Mouse (Mus musculus) hindbrain, embryonic 16.5 days (tissue): ENCODE measurements around the gene Eml1. TPM values are rescaled to one million over a fixed set of nuclear protein-coding genes. Genes with fewer than 3 reads are reported as not detected.
A peak's percentile ranks its signal among the peaks of the same experiment; 100 is the strongest.

Experiments used
- ATAC-seq: fragments of 200-750 bp; cut with Nextera tagmentation; 2 replicates; pipeline ENCODE4 v1.8.0; 2017; ENCODE audit warnings: moderate TSS enrichment, moderate library complexity
- H3K27ac ChIP-seq: fragments of 300-500 bp; sonication (generic); 2 replicates; pipeline ENCODE4 v1.5.1; 2014; ENCODE audit warnings: low read depth, mild to moderate bottlenecking, control low read depth, low read length, moderate library complexity
- H3K27me3 ChIP-seq: fragments of 300-500 bp; sonication (generic); replicated peaks from 2 replicates; pipeline ENCODE4 v1.6.1; 2014; ENCODE audit warnings: low read length; ENCODE audit not compliant: control insufficient read depth, insufficient read depth
- H3K36me3 ChIP-seq: fragments of 300-500 bp; sonication (generic); 2 replicates; pipeline ENCODE4 v1.6.1; 2014; ENCODE audit warnings: mild to moderate bottlenecking, low read length, moderate library complexity, mixed read lengths; ENCODE audit not compliant: control insufficient read depth, insufficient read depth
- H3K4me1 ChIP-seq: fragments of 300-500 bp; sonication (generic); 2 replicates; pipeline ENCODE4 v1.6.1; 2014; ENCODE audit warnings: low read depth, low read length; ENCODE audit not compliant: control insufficient read depth, insufficient read depth
- H3K4me2 ChIP-seq: fragments of 300-500 bp; sonication (generic); 2 replicates; pipeline ENCODE4 v1.6.1; 2014; ENCODE audit warnings: mild to moderate bottlenecking, low read length, control low read depth, moderate library complexity
- H3K4me3 ChIP-seq: fragments of 300-500 bp; sonication (generic); 2 replicates; pipeline ENCODE4 v1.5.1; 2014; ENCODE audit warnings: mild to moderate bottlenecking, low read length, control low read depth, moderate library complexity
- H3K9ac ChIP-seq: fragments of 300-500 bp; sonication (generic); 2 replicates; pipeline ENCODE4 v1.6.1; 2014; ENCODE audit warnings: low read depth, mild to moderate bottlenecking, control low read depth, low read length, moderate library complexity
- H3K9me3 ChIP-seq: fragments of 300-500 bp; sonication (generic); 2 replicates; pipeline ENCODE4 v1.6.1; 2014; ENCODE audit warnings: mild to moderate bottlenecking, low read length, moderate library complexity; ENCODE audit not compliant: control insufficient read depth
- WGBS: fragments of 180-500 bp; shearing (Covaris S2); extraction: QIAGEN DNeasy Blood & Tissue Kit; methylation state at CpG from one replicate; pipeline ENCODE4 v1.1.7; 2014; 5-methylcytosine and 5-hydroxymethylcytosine counted together
- polyA plus RNA-seq: library from polyadenylated mRNA; unstranded; fragments of >200 nt; fragmentation: Nextera tagmentation; extraction: Ambion mirVana; gene quantifications from 2 replicates; pipeline ENCODE4 v1.2.1, GENCODE M21; 2015

Gene Eml1
- polyA plus RNA-seq, 1 experiment from 2014 or later: 59.3 TPM

DNA sequence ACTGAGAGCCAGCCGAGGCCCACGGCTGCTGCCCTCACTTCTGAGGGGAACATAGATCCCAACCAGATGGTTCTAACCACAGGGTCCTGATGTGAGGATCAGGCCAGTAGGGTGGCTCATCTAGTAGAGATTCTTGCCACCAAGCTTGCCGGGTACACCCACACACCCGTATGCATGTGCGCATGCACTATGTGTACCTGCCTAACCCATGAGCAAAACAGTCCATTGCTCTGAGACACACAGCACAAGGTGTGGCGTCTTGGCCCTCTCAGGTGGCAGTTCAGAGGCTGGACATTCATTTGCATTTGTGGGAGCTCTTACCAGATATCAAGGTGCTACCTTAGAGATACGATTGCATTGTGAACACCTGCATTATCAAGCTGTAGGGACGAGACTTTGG, 22.6 kb upstream of the Eml1 start:
- Histone ChIP-seq H3K27me3 (no peaks in the 10 kb centered on the region; the same call in 1 of the 2 replicates), H3K4me1 (peaks cover 6% of the 10 kb centered on the region; the same call in 1 of the 2 replicates), H3K9ac (no peak overlapping the region), H3K27ac (no peak overlapping the region), H3K4me3 (no peak overlapping the region), H3K4me2 (no peak overlapping the region), H3K36me3 (no peaks in the 10 kb centered on the region), H3K9me3 (no peaks in the 10 kb centered on the region)
- whole genome bisulfite sequencing: 89% methylated on average over 8 of the region's 8 CpGs
- ATAC-seq: no peak

DNA sequence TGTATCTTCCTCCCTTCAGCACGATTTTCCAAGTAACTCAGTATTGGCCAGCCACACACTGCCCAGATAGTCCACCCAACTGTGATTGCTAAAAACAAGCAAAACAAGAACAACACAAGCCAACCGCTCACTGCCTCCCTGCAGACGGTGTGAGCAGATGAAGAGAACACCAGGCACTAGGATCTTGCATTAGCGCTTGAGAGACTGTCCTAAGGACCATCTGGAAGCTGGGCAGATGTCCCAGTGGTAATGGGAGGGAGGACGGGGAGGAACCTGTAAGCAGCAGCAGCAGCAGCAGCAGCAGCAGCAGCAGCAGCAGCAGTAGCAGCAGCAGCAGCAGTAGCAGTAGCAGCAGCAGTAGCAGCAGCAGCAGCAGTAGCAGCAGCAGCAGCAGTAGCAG, 21.7 kb upstream of the Eml1 start:
- 61% methylated on average over 5 of the region's 5 CpGs for WGBS
- Histone ChIP-seq H3K27ac (no peak overlapping the region), H3K4me1 (peaks cover 6% of the 10 kb centered on the region; the same call in 1 of the 2 replicates), H3K4me3 (no peak overlapping the region), H3K9ac (no peak overlapping the region), H3K27me3 (peaks cover 2% of the 10 kb centered on the region; the same call in 1 of the 2 replicates), H3K4me2 (no peak overlapping the region), H3K36me3 (no peaks in the 10 kb centered on the region), H3K9me3 (no peaks in the 10 kb centered on the region)
- ATAC-seq: no peak

DNA sequence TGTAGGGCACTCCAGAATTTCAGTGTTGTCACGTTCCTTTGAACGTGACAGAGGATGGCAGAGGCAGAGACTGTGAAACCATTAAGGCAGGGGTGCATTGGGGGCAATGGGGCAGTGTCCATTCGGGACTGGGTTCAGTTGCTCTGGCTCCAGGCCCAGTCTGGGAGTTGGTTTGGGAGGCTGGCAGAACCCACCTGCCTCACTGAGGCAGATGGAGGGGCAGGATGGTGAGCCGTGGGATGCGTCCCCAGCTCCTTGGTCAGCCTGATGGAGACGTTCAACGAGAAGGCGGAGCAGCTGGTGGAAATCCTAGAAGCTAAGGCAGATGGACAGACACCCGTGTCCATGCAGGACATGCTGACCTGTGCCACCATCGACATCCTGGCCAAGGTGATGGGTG, 19.8 kb upstream of the Eml1 start:
- Histone ChIP-seq H3K9me3 (no peaks in the 10 kb centered on the region), H3K4me1 (peaks cover 6% of the 10 kb centered on the region; the same call in 1 of the 2 replicates), H3K4me2 (no peak overlapping the region), H3K36me3 (no peaks in the 10 kb centered on the region), H3K27me3 (peaks cover 2% of the 10 kb centered on the region; the same call in 1 of the 2 replicates), H3K27ac (no peak overlapping the region), H3K9ac (no peak overlapping the region), H3K4me3 (no peak overlapping the region)
- ATAC-seq: no peak
- 82% methylated on average over 10 of the region's 10 CpGs for WGBS

DNA sequence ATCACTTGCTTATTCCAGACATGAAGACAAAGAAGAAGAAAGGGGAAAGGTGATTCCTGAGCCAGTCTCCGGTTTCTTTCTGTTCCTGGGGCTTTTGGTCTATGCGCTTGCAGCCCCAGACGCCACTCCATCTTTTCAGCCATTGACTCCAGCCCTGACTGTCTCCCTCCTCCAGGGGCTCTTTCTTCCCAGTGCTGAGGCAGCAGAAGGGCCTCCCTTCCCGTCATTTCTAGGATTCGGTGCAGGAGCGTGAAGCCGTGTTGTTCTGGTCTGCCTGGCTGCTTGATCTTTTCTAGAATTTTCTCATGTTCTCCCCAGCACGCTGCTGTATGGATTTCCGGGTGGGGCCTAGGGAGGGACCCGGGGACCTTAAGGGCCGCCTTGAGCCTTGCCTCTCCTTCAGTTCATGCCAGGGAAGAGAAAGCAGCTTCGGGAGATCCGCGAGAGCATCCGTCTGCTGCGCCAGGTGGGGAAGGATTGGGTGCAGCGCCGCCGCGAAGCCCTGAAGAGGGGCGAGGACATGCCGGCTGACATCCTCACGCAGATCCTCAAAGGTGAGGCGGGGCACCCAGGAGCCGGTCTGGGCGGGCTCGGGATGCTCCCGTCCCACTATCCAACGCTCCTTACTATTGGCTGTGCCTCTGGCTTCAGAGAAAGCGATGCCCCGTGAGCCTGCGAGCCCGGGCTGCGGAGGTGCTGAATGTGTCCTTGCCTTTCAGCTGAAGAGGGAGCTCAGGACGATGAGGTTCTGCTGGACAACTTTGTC, 18.2 kb upstream of the Eml1 start:
- 0 out of 2 replicates have a peak, but pooled peaks have one; percentile 21 for ATAC-seq
- 12% methylated on average over 33 of the region's 35 CpGs for WGBS
- peak overlapping the region; percentile 54 for H3K4me2 ChIP-seq
- peak overlapping the region; percentile 28 for H3K4me3 ChIP-seq
- no peaks in the 10 kb centered on the region for H3K9me3 ChIP-seq
- H3K4me1 ChIP-seq: peaks cover 6% of the 10 kb centered on the region; the same call in 1 of the 2 replicates
- no peaks in the 10 kb centered on the region for H3K36me3 ChIP-seq
- H3K9ac ChIP-seq: peak overlapping the region; percentile 54
- H3K27ac ChIP-seq: no peak overlapping the region
- peaks cover 2% of the 10 kb centered on the region; the same call in 1 of the 2 replicates for H3K27me3 ChIP-seq

DNA sequence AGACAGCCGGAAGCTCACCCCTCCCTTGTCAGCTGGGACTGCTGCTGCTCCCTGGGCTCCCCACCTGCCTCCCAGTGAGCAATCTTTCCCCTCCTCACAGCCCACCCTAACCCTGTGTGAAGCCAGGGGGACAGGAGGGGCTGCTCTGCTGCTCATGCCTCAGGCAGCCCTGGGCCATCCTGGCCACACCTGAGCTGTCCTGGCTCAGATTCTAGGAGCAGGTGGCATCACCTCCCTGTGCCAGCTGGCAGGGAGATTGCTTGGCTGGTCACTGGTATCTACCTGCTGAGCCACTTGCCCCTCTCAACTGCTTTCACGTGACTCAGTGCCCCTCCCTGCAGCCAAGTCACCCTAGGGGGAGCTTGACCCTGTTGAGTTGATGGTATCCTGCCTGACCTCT, 16.5 kb upstream of the Eml1 start:
- H3K27ac ChIP-seq: no peak overlapping the region
- H3K9ac ChIP-seq: no peak overlapping the region
- peak; percentile 32; the same call in 1 of the 2 replicates for ATAC-seq
- peaks cover 6% of the 10 kb centered on the region; the same call in 1 of the 2 replicates for H3K4me1 ChIP-seq
- H3K4me3 ChIP-seq: no peak overlapping the region
- H3K27me3 ChIP-seq: peaks cover 2% of the 10 kb centered on the region; the same call in 1 of the 2 replicates
- H3K4me2 ChIP-seq: no peak overlapping the region
- no peaks in the 10 kb centered on the region for H3K36me3 ChIP-seq
- WGBS: 81% methylated on average over 2 of the region's 2 CpGs
- H3K9me3 ChIP-seq: no peaks in the 10 kb centered on the region

DNA sequence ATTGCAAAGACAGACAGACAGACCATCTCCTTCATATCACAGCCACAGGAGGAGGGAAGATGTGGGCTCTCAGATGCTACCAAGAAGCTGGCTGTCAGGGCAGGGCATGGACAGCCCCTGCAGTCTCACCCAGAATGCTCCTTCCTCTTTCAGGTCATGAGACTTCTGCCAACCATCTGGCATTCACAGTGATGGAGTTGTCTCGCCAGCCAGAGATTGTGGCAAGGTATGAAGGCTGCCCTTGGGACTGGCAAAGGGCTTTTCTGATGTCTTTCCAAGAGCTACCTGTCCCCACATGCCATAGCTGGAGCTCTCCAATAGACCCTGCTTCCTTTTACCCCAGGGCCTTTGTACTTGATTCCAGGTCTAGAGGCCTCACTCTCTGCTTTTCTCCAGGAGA, 15.5 kb upstream of the Eml1 start:
- WGBS: 75% methylated on average over 1 of the region's 1 CpGs
- no peak overlapping the region for H3K27ac ChIP-seq
- no peaks in the 10 kb centered on the region for H3K9me3 ChIP-seq
- H3K4me2 ChIP-seq: no peak overlapping the region
- peaks cover 2% of the 10 kb centered on the region; the same call in 1 of the 2 replicates for H3K27me3 ChIP-seq
- H3K4me3 ChIP-seq: no peak overlapping the region
- peaks cover 6% of the 10 kb centered on the region; the same call in 1 of the 2 replicates for H3K4me1 ChIP-seq
- no peaks in the 10 kb centered on the region for H3K36me3 ChIP-seq
- ATAC-seq: no peak
- no peak overlapping the region for H3K9ac ChIP-seq

DNA sequence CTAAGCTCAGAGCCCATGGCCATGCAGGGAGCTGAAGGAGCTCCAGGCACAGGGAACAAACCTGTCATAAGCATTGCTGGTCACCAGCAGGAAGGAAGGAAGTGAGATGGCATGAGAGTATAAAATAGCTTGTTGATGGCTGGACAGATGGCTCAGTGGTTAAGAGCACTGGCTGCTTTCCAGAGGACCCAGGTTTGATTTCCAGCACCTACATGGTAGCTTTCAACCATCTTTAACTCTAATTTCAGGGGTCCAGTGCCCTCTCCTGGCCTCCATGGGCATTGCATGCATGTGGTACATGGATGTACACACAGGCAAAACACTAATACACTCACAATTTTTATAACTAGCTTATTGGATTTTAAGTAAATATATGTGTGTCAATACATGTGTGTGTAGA, 14.8 kb upstream of the Eml1 start:
- Histone ChIP-seq H3K27me3 (peaks cover 2% of the 10 kb centered on the region; the same call in 1 of the 2 replicates), H3K9ac (no peak overlapping the region), H3K36me3 (no peaks in the 10 kb centered on the region), H3K9me3 (no peaks in the 10 kb centered on the region), H3K4me3 (no peak overlapping the region), H3K4me2 (no peak overlapping the region), H3K27ac (no peak overlapping the region), H3K4me1 (peaks cover 6% of the 10 kb centered on the region; the same call in 1 of the 2 replicates)
- ATAC-seq: no peak

DNA sequence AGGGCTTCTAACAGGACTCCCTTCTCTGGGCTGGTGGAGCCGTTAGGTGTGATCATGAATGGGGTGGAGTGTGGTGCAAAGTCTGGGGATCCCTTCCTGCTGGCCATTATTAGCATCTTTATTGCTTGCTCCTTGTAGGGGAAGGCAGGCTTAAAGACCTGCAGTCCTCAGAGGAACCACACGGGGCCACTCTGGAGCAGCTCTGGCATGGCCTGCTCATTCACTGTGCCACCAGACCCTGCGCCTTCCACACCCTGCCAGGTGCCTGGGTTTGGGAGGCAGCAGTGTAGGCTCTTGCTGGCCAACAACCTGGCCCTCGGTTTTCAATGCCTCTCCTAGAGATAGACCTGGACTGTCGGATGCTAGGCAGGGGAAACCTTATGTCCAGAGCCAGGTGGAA, 7.0 kb upstream of the Eml1 start:
- Histone ChIP-seq H3K4me2 (no peak overlapping the region), H3K9ac (0 out of 2 replicates have a peak overlapping the region, but pooled peaks have one; percentile 46), H3K4me1 (no peaks in the 10 kb centered on the region), H3K9me3 (no peaks in the 10 kb centered on the region), H3K4me3 (no peak overlapping the region), H3K36me3 (no peaks in the 10 kb centered on the region), H3K27me3 (no peaks in the 10 kb centered on the region), H3K27ac (no peak overlapping the region)
- ATAC-seq: peak; percentile 85
- WGBS: 3% methylated on average over 5 of the region's 5 CpGs

DNA sequence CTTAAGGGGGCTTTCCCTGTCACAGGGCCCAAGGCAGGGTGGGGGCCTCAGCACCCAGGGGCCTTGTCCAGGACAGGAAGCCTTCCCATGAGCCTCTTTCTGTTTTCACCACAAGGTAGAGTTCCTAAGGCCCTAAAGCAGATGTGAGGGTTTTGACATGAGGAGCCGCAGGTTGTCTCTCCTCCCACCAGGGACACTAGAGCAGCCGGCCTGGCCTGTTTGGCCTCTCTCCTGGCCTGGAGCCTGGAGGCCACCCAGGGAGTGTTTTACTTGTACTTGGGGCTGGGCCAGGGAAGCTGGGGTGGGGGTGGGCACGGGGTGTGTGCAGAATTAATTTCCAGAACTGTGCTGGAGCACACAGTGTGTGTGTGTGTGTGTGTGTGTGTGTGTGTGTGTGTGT, 5.4 kb upstream of the Eml1 start:
- Histone ChIP-seq H3K4me3 (no peak overlapping the region), H3K36me3 (no peaks in the 10 kb centered on the region), H3K27me3 (no peaks in the 10 kb centered on the region), H3K4me2 (no peak overlapping the region), H3K9me3 (no peaks in the 10 kb centered on the region), H3K27ac (no peak overlapping the region), H3K4me1 (no peaks in the 10 kb centered on the region), H3K9ac (no peak overlapping the region)
- WGBS: 21% methylated on average over 3 of the region's 3 CpGs
- 0 out of 2 replicates have a peak, but pooled peaks have one; percentile 26 for ATAC-seq
